16 mouse cellular contexts compared by ENCODE assay signal in genomic region chr11:37248796-37249195, GRCm38 (mm10). TPM values are rescaled to one million over a fixed set of nuclear protein-coding genes. Genes with fewer than 3 reads are reported as not detected.
DNase-seq lines count a peak whose midpoint lies in the region.
"Had no signal": no experiment of that assay in that cellular context is flagged by ENCODE, and none has a peak within 500 bp of the region (broad histone marks: within the 10 kb centered on the region; RNA-seq: fewer than 3 reads in every experiment).

No protein-coding gene starts in this region.

- DNase-seq in cerebellum, postnatal 14 days = peak; percentile 37 to 69
- DNase-seq in cerebellum, adult 8-10 months = no peak
- peak; percentile 4 for DNase-seq in left cerebral cortex, postnatal 4 days
- DNase-seq in left cerebral cortex, postnatal 25 days (ENCODE audit: low spot score in 2 of 2) = no peak
- DNase-seq in yolk sac, embryonic 10.5 days (ENCODE audit: low spot score) = peak; percentile 13
- DNase-seq in kidney, adult 11 months = no peak
- DNase-seq: adrenal gland, adult 2 months; adrenal gland, postnatal 10 days; adrenal gland, postnatal 25 days; cerebellum, adult 11 months; cerebellum, adult 18-20 months; cerebellum, adult 9-11 months; cerebellum, postnatal 36 days; embryo, embryonic 11 days had no signal

- intact Hi-C loops in left cerebral cortex, postnatal 4 days (cut with DNase I) = no loop called here
- intact Hi-C loops in left cerebral cortex, postnatal 25 days (cut with DNase I) = no loop called here

RNA-seq across cellular contexts. Expression of gene Tenm2, which starts 13.0 kb away (rescaled TPM):
- 100 to 1,000 TPM; 163 to 177 TPM for total RNA-seq in left cerebral cortex, postnatal 4 days (2021)
- total RNA-seq in left cerebral cortex, postnatal 25 days (2021) = 10 to 100 TPM; 73.5 to 92.9 TPM
- total RNA-seq: common myeloid progenitor, adult 5-6 weeks; MEL had no signal

Comparison
In these comparisons a context has a peak if more than half of its experiments do, and no peak if none do; other contexts are left out.
1. DNase-seq: peak in cerebellum, postnatal 14 days (2 of 2), left cerebral cortex, postnatal 4 days (single experiment) and yolk sac, embryonic 10.5 days (single experiment); none in cerebellum, adult 8-10 months (single experiment), left cerebral cortex, postnatal 25 days (0 of 2) and kidney, adult 11 months (single experiment).